Mouse (Mus musculus): Measurements from ENCODE around the gene Stard13. TPM values are rescaled to one million over a fixed set of nuclear protein-coding genes. Genes with fewer than 3 reads are reported as not detected.

The Stard13 gene
- total and polyA plus RNA-seq, 2 experiments: 7.8 to 21.3 TPM

- peaks cover 22% of the 10 kb centered on the region; the same call in 1 of the 2 replicates for H3K79me2 ChIP-seq (ENCODE audit: control insufficient read depth, insufficient read depth, low read length)
- H3K9ac ChIP-seq (ENCODE audit: low read depth, low read length): peak overlapping the region; percentile 33
- DNase-seq (ENCODE audit: extremely low read depth, low read depth, low spot score): no peak
Measured at GRCm38 (mm10) chr5:151142671-151143601, 90.7 kb downstream of the Stard13 start.

GRCm38 (mm10) chr5:151142241-151142640, 91.4 kb downstream of the Stard13 start:
- Histone ChIP-seq H3K36me3 (ENCODE audit: control insufficient read depth, insufficient read depth, low read length) (no peaks in the 10 kb centered on the region), H3K4me3 (ENCODE audit: insufficient read depth, low read depth, low read length) (no peak overlapping the region), H3K27me3 (ENCODE audit: control insufficient read depth, insufficient read depth, low read length) (no peaks in the 10 kb centered on the region), H3K27ac (replicated peaks; ENCODE audit: insufficient read depth, low read depth, low read length) (peak overlapping the region; percentile 78), H3K79me2 (ENCODE audit: control insufficient read depth, insufficient read depth, low read length) (peaks cover 22% of the 10 kb centered on the region; the same call in 1 of the 2 replicates), H3K9ac (ENCODE audit: low read depth, low read length) (peak overlapping the region; percentile 34; the same call in 1 of the 2 replicates), H3K4me1 (ENCODE audit: control insufficient read depth, insufficient read depth, low read length) (peaks cover 38% of the 10 kb centered on the region)
- TF ChIP-seq CTCF (IDR thresholded peaks at IDR 0.05; ENCODE audit: low read depth, low read length) (peak; percentile 67), POLR2A (IDR thresholded peaks at IDR 0.05; ENCODE audit: extremely low read depth, insufficient read depth, low read length) (no peak)
- peak; percentile 99 for DNase-seq (ENCODE audit: extremely low read depth, low read depth, low spot score)
- 8% methylated on average over 5 of the region's 5 CpGs for WGBS

More at GRCm38 (mm10) chr5:151142671-151143601, 90.7 kb downstream of the Stard13 start:
- no peak overlapping the region for H3K4me3 ChIP-seq (ENCODE audit: insufficient read depth, low read depth, low read length)
- H3K27me3 ChIP-seq (ENCODE audit: control insufficient read depth, insufficient read depth, low read length): no peaks in the 10 kb centered on the region
- peaks cover 37% of the 10 kb centered on the region for H3K4me1 ChIP-seq (ENCODE audit: control insufficient read depth, insufficient read depth, low read length)
- H3K36me3 ChIP-seq (ENCODE audit: control insufficient read depth, insufficient read depth, low read length): no peaks in the 10 kb centered on the region
- peak overlapping the region; percentile 87 for H3K27ac ChIP-seq (replicated peaks; ENCODE audit: insufficient read depth, low read depth, low read length)
- TF ChIP-seq POLR2A (IDR thresholded peaks at IDR 0.05; ENCODE audit: extremely low read depth, insufficient read depth, low read length) (no peak), CTCF (IDR thresholded peaks at IDR 0.05; ENCODE audit: low read depth, low read length) (no peak)
- 19% methylated on average over 11 of the region's 11 CpGs for WGBS

GRCm38 (mm10) chr5:151137901-151138300, 95.7 kb downstream of the Stard13 start:
- H3K4me3 ChIP-seq (ENCODE audit: insufficient read depth, low read depth, low read length): no peak overlapping the region
- H3K27ac ChIP-seq (replicated peaks; ENCODE audit: insufficient read depth, low read depth, low read length): peak overlapping the region; percentile 41
- peaks cover 29% of the 10 kb centered on the region for H3K4me1 ChIP-seq (ENCODE audit: control insufficient read depth, insufficient read depth, low read length)
- TF ChIP-seq CTCF (IDR thresholded peaks at IDR 0.05; ENCODE audit: low read depth, low read length) (no peak), POLR2A (IDR thresholded peaks at IDR 0.05; ENCODE audit: extremely low read depth, insufficient read depth, low read length) (no peak)
- WGBS: 20% methylated on average over 5 of the region's 5 CpGs
- no peak overlapping the region for H3K9ac ChIP-seq (ENCODE audit: low read depth, low read length)
- H3K36me3 ChIP-seq (ENCODE audit: control insufficient read depth, insufficient read depth, low read length): no peaks in the 10 kb centered on the region
- no peaks in the 10 kb centered on the region for H3K27me3 ChIP-seq (ENCODE audit: control insufficient read depth, insufficient read depth, low read length)
- peak; percentile 76 for DNase-seq (ENCODE audit: extremely low read depth, low read depth, low spot score)
- H3K79me2 ChIP-seq (ENCODE audit: control insufficient read depth, insufficient read depth, low read length): peaks cover 37% of the 10 kb centered on the region; the same call in 1 of the 2 replicates

- WGBS: 91% methylated on average over 4 of the region's 4 CpGs
- no peak overlapping the region for H3K27ac ChIP-seq (replicated peaks; ENCODE audit: insufficient read depth, low read depth, low read length)
Measured at GRCm38 (mm10) chr5:151137311-151137710, 96.3 kb downstream of the Stard13 start.

GRCm38 (mm10) chr5:151135965-151136364, 97.7 kb downstream of the Stard13 start:
- Histone ChIP-seq H3K4me3 (ENCODE audit: insufficient read depth, low read depth, low read length) (no peak overlapping the region), H3K27me3 (ENCODE audit: control insufficient read depth, insufficient read depth, low read length) (no peaks in the 10 kb centered on the region), H3K36me3 (ENCODE audit: control insufficient read depth, insufficient read depth, low read length) (no peaks in the 10 kb centered on the region), H3K4me1 (ENCODE audit: control insufficient read depth, insufficient read depth, low read length) (peaks cover 20% of the 10 kb centered on the region), H3K9ac (ENCODE audit: low read depth, low read length) (no peak overlapping the region), H3K79me2 (ENCODE audit: control insufficient read depth, insufficient read depth, low read length) (peaks cover 40% of the 10 kb centered on the region; the same call in 1 of the 2 replicates), H3K27ac (replicated peaks; ENCODE audit: insufficient read depth, low read depth, low read length) (peak overlapping the region; percentile 61)
- TF ChIP-seq POLR2A (IDR thresholded peaks at IDR 0.05; ENCODE audit: extremely low read depth, insufficient read depth, low read length): no peak
- no peak for TF ChIP-seq CTCF (IDR thresholded peaks at IDR 0.05; ENCODE audit: low read depth, low read length)
- 67% methylated on average over 6 of the region's 6 CpGs for WGBS
- DNase-seq (ENCODE audit: extremely low read depth, low read depth, low spot score): no peak

More at GRCm38 (mm10) chr5:151137311-151137710, 96.3 kb downstream of the Stard13 start:
- no peaks in the 10 kb centered on the region for H3K27me3 ChIP-seq (ENCODE audit: control insufficient read depth, insufficient read depth, low read length)
- H3K9ac ChIP-seq (ENCODE audit: low read depth, low read length): no peak overlapping the region
- DNase-seq (ENCODE audit: extremely low read depth, low read depth, low spot score): no peak
- no peak for TF ChIP-seq CTCF (IDR thresholded peaks at IDR 0.05; ENCODE audit: low read depth, low read length)
- TF ChIP-seq POLR2A (IDR thresholded peaks at IDR 0.05; ENCODE audit: extremely low read depth, insufficient read depth, low read length): no peak
- peaks cover 26% of the 10 kb centered on the region for H3K4me1 ChIP-seq (ENCODE audit: control insufficient read depth, insufficient read depth, low read length)
- H3K4me3 ChIP-seq (ENCODE audit: insufficient read depth, low read depth, low read length): no peak overlapping the region
- no peaks in the 10 kb centered on the region for H3K36me3 ChIP-seq (ENCODE audit: control insufficient read depth, insufficient read depth, low read length)
- peaks cover 40% of the 10 kb centered on the region; the same call in 1 of the 2 replicates for H3K79me2 ChIP-seq (ENCODE audit: control insufficient read depth, insufficient read depth, low read length)
